Mouse (Mus musculus): ENCODE data around the gene Gm20388.

The Gm20388 gene

DNA sequence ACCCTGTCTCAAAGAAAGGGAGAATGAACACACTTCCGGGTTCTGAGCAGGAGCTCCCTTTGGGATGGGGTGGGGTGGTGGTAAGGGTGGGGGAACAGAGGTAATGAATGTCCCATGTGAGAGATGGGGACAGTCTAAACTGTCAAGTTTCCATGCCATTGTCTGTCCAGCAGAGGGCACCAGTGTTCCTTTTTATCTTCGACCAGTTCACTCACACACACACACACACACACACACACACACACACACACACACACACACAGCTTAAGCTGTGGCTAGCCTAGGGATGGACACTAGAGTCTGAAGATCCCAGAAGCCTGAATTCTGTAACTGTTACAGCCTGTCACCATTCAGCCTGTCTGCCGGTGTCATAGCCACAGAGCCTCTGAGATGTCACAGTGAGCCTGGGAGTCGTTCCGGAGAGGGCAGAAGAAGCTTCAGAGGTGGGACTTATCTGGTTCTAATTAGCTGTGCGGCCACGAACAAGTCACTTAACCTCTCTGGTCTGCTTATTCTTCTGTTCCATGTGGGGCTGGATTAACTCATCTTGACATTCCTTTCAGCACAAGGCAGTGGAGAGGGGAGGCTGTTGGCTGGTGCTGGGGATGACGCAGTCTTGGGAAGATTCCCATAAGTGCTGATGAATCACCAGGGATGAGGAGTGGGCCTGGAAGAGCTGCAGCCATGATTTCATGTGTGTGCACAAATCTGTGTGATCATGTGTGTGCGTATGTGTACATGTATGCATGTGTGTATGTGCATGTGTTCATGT lies 910.9 kb downstream of the Gm20388 start:
- peak in 1 of 2 experiments; percentile 26 for DNase-seq (ENCODE audit: low spot score in 2 of 2)

DNA sequence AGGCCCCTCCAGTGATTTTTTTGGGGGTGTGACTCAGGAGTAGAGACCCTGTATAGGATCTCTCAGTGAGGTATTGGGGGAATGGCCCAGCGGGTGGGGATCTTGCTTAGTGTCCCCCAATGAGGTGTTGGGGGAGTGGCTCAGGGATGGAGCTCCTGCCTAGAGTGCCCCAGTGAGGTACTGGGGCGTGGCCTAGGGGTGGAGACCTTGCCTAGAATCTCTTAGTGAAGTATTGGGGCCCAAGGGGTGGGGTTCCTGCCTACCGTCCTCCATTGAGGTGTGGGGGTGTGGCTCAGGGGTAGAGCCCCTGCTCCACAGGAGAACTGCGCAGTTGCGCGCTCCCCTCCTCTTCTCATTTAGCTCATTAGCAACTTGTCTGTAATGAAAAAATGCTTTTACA lies 912.7 kb downstream of the Gm20388 start:
- DNase-seq (ENCODE audit: low spot score in 2 of 2) = no peak

DNA sequence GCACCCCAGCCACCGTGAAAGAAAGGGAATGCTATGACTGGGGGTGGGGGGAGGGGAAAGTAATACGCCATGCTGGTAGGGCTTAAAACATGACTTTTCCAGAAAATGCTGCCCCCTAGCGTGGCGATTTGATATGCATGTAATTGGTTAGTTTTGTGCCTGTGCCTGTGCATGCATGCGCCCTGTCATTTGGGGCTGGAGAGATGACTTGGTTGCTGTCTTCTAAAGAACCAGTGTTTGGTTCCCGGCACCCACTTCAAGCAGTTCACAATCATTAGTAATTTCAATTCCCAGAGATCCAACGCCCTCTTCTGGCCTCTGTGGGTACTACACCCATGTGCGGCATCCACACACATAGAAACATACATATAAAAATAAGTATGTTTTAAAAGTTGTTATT lies 913.2 kb downstream of the Gm20388 start:
- DNase-seq (ENCODE audit: low spot score in 2 of 2) = no peak

DNA sequence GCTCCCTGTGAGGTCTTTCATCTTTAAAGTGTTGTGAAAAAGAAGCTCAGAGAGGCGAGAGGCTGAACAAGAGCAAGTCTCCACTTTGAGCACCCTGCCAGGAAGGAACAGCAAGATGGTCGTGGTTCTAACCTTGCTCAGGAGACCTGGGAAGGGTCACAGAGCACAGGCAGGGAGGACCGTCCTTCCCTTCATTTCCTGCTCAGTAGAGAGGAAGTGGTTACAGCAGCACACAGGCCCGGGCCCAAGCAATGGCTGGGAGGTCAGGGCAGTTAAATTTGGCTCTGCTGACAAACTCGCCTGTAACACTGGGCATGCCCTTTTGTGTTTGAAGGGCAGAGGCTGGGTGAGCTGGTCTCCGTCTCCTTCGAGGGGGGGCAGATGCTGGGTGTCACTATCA lies 914.0 kb downstream of the Gm20388 start:
- DNase-seq (ENCODE audit: low spot score in 2 of 2) = no peak

DNA sequence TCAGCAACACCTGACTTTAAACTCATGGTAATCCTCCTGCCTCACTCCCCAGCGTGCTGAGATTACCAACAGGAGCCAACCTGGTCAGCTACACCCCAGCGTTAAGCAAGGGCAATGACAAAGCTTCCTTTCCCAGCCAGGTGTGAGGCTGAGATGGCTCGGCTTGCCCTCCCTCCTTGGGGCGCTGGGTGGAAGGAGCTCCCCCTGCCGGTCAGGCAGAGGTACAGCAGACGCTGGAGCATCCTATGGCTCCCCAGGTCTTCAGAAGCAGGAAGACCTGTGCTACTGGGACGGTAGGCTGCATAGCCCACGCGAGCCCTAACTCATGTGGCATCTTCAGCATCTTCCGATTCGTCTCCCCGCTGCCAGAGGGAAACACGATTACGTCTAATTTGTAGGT lies 917.6 kb downstream of the Gm20388 start:
- DNase-seq (ENCODE audit: low spot score in 2 of 2) = peak; percentile 24 to 57

DNA sequence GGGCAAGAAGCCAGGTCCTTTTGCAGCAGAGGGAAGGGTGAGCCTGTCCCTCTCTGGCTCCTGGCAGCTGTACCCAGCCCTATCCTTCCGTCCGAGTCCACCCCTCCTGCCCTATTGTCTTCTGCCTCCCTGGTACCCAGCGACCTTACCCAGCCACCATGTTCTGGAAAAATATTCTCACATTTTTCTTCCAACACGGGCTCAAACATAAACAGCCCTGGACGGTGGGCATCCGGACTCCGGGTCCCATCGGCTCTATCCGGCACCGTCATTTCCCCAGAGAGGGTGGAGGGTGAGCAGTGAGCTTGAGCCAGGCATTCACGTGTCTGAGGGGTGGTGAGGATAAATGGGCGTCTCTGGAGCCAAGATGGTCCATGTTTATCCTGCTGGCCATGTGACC lies 920.0 kb downstream of the Gm20388 start:
- no peak for DNase-seq (ENCODE audit: low spot score in 2 of 2)

DNA sequence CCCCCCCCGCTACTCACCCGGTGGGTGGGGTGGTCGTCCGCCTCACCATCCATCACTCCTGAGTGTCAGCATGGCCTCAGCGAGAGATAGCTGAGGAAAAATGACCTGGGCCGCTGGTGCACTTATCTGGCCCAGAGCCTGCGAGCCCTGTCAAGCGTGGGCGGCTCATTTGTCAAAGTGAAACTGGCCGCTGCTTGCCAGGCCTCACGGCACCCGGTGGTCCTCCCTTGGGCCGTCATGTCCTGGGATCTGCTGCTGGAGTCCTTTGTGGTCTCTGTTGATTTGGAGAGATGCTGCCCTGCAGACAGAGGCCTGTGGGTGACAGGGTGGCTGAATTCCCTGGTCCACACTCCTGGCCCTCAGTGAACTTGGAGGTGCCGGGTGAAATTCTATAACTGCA lies 921.4 kb downstream of the Gm20388 start:
- DNase-seq (ENCODE audit: low spot score in 2 of 2) = no peak

DNA sequence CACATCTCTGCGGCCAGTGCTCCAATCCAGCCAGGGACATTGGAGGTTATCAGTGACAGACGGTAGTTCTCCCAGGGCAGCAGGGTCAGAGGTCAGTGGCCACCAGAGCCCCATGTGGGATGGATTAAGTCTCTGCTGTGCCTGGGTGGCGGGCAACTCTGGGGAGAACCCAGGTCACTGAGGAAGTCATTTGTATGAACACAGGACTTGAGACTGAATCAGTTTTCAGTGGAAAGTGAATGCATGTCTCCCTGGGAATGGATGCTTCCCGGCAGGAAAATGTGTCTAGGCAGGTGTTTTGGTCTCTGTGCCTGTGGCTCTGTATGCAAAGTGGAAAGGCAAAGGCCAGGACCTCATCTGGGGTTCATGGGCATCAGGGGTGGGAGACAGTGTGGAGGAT lies 922.6 kb downstream of the Gm20388 start:
- DNase-seq (ENCODE audit: low spot score in 2 of 2) = no peak

DNA sequence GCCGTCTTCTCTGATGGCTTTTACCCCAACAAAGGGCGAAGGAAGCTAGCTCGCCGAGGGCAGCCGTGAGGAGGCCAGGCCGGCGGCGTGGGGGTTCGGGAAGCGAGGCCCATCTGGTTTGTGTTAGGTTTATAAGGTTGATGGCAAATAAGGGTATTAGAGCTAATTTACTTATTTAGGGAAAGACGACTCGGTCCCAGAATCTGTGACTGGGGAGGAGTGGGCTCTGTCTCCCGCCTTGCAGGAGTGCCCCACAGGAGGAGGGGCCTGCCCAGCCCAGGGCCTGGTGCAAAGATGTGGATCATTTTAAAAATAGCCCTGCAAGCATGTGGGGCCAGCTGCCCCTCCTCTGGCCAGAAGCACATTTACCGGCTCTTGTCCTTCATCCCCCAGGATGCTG lies 928.4 kb downstream of the Gm20388 start:
- DNase-seq (ENCODE audit: low spot score in 2 of 2) = no peak

DNA sequence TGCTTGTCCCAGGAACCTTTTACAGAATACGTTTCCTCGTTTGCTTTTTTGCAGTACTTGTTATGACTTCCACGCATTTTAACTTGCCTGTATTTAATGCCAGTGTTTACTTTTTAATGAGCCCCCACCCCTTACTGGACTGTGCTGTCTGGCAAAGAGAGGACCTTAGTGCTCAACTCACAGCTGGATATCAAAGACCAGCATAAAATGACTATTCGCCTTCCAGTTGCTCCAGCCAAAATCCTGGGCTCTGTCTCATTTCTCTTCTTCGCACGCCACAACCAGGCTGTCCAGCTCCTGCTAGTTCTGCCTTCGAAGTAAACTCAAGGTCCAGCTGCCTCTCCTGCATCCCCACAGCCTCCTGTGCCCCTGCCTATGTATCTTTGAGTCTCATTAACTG lies 932.4 kb downstream of the Gm20388 start:
- no peak for DNase-seq (ENCODE audit: low spot score in 2 of 2)

DNA sequence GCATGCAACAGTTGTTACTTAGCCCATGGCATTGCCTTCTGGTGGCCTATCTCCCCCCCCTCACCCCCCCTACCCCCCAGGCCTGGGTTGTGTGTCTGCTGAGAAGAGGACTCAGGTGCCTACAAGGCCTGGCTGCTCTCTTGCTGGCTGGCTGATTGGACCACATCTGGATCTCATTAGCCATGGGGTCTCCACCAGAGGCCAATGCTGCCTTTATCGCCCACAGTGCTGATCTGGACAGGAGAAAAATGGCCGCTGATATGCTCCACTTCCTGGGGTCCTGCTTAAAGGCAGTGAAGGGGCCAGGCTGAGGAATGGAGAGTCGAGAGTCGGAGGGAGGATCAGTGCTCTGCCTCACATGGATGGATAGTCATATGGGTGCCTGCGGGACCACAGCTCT lies 935.4 kb downstream of the Gm20388 start:
- no peak for DNase-seq (ENCODE audit: low spot score in 2 of 2)

DNA sequence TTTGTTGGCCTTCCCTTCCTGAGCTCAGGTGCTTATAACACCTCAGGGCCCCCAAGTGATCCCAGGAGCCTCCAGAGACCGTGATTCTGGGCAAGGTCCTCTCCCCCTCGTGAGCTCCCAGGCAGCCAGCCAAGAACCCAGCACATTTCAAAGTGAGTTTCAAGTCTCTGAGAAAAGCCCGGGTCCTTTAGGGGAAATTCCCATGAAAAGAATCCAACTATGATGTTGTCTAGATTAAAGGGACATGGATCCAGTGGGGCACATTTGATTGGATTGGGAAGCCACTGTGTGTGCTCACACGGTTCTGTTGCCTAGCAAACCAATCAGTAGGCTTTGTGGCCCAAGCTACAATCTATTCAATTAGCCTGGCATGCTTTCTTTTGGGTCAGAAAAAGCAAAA lies 936.6 kb downstream of the Gm20388 start:
- DNase-seq (ENCODE audit: low spot score in 2 of 2) = no peak

DNA sequence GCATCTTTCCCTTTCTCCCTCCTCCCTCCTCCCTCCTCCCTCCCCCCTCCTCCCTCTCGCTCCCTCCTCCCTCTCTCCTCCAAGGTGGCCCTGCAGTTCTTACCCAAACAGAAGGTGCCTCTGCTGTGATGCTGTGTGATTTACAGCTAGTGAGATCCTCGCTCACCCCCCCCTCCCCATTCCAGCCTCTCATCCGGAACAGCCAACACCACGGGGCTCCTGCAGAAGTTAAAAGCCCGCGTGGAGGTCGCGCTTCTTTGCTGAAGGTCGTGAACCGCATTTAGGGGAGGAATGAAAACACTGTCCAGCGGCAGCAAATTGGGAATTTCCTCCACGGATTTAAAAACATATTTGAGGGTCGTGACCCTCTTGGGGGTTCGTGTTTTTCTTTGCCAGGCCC lies 937.1 kb downstream of the Gm20388 start:
- DNase-seq (ENCODE audit: low spot score in 2 of 2) = no peak

DNA sequence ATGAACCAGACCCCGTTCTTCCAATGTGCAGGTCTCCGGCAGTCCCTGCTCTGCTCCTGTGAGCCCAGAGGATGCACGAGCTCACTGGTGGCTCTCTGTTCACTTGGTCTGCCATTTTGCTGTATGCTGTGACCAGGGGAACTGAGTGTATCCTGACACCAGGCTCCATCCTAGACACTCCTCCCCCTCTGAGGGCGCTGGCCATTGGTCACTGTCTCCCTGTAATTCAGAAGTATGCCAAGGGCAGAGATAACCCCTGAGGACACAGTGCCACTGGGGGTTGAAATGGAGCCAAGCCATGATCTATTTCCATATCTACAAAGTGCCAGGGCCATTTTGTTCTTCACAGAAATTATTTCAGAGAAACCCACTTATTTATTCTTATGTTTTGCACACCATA lies 937.8 kb downstream of the Gm20388 start:
- DNase-seq (ENCODE audit: low spot score in 2 of 2) = no peak

DNA sequence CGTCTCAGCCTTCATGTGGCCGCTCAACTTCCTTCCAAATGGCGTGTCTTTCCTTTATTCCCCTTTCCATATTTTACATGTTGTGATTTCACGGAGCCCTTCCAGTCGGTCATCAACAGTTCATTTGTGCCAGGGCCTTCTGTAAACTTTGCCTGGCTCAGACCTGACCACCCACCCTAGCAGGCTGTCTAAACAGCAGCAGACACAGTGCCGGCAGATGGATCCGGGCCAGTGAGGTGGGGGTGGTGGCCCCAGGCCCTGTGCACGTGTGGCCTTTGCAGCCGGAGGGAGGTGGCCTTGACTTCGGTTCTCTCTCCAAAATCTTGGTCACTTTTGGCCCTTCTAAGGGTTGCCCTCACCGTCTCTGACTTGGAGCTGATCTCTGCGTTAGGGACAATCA lies 940.8 kb downstream of the Gm20388 start:
- no peak for DNase-seq (ENCODE audit: low spot score in 2 of 2)

DNA sequence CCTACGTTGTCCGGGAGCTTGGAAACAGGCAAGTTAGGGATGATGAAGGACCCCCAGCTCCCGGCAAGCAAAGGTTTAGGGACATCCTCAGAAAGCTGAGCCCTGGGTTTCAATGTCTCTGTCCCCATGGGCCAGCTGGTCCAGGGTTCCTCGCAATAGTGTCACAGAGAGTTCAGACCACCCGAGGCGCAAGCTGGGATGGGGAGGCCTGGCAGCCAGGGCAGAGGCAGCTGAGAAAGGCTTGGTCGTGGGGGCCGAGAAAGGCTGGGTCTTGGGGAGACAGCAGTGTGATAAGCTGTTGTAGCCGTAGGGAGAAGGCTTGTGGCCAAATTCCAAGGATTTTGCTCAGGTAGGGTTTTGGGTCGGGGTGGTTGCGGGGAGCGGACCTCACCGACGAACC lies 949.2 kb downstream of the Gm20388 start:
- no peak for DNase-seq (ENCODE audit: low spot score in 2 of 2)

DNA sequence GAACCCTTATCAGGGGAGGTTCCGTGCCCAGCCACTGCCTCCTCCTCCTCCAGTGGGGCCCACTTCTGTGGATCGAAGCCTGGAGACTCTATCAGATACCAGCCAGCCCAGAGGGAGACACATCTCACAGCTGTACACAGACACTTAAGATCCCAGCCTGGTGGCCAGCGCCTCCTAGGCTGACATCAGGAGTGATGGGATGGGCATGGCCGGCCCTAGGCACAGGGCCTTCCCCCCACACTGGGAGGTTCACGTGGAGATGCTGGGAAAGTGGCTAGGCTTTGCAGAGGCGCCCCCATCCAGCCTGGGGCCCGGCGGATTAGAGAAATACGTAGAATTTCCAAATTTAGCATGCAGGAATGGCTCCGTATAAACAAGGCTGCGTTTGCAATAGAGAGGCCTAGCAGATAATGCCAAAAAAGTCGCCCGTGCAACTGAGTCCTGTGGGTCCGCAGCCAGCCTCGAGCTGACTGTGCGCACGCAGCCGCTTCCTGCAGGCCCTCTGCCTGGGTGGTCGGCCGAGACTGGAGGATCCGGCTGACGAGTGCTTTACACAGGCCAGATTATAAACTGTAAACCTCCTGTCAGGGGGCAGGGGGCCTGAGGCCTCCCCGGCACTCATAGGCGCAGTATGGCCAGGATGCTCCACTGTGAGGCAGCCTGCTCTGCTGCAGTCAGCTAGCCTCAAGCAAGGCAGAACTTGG lies 949.9 kb downstream of the Gm20388 start:
- DNase-seq (ENCODE audit: low spot score in 2 of 2) = no peak

DNA sequence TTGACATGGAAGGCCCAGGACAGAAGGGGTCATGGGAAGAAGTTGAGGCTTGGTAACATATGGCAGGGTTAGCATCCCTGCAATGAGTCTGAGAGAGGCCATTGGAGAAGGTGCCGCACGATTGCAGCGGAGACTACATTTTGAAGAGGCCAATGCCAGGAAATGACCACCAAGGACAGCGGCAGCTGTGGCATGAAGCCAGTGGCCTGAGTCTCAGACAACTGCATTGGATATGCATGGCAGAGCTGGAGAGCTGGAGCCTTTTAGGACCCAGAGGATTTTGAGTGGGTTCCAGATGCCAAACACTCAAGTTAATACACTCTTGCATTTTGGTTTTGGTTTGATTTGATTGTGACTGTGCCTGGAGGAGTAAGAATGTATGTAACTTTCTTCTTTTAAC lies 953.0 kb downstream of the Gm20388 start:
- no peak for DNase-seq (ENCODE audit: low spot score in 2 of 2)

DNA sequence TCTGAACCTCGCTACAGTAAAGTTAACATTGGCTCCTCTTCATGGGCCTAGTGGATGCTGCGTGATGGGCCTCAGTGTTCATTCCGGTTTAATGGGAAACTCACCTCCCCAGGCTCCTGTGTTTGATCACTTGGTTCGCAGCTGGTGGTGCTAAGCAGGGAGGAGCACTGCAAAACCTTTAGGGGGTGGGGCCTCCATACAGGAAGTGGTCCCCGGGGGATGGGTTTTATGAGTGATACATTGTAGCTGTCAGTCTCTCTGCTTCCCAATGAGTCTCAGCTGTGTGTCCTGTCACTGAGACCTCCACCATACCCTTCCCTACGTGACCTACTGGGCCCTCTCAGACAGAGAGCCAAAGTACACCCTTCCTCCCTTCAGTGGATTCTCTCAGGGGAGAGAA lies 956.7 kb downstream of the Gm20388 start:
- DNase-seq (ENCODE audit: low spot score in 2 of 2) = no peak

DNA sequence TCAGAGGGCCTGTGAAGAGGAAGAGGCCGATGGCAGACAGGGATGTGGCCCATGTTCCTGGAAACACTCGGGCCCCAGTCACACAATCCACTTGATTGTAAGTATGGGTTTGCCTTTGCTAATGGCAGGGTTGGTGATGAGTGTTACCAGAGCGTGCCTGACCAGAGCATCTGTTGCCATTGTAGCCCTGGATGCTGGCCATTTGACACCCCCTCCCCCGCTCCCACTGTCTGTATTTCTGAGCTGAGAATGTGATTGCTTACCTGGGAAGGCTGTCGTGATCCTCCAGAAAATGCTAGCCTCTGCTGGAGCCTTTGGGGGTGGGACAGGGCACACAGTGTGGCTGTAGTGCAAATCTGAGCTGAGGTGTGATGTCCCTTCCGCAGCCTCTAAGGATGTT lies 962.0 kb downstream of the Gm20388 start:
- DNase-seq (ENCODE audit: low spot score in 2 of 2) = no peak

DNA sequence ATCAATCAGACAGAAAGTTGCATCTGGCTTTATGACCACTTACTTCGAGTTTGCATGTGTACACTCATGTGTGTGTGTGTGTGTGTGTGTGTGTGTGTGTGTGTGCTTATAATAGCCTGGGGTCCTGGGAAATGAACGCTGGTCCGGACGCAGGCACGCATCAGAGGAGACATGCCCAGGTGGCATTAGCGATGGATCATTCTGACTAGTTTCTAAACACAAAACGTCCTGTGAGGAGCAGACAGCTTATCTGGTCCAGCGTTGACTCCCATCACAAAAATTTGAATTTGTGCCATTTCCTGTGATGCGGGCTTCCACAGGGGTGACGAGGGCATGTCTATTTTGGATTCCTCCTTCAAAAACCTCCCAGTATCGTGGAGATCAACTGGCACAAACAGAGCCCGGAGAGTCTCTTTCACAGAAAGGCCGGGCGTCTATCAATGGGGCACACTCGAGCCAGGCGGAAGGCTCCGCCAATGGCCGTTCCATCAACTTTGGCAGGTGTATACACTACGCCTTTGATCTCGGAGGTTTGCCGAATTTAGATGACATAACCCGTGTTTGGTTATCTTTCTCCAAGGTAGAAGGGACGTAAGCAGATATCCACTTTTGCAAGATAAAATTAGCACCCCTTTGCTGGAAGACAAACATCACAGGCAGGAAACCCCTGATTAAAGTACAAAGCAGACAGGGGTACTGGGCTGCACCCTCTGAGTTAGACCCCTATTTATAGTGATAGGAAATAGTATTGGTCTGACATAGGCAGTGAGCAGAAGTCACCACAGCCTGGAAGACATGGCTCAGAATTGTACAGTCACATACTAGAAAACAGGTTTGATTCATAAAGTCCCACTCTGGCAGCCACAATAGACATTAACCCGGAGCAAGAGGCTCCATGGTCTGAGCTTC lies 965.6 kb downstream of the Gm20388 start:
- DNase-seq (ENCODE audit: low spot score in 2 of 2) = no peak

DNA sequence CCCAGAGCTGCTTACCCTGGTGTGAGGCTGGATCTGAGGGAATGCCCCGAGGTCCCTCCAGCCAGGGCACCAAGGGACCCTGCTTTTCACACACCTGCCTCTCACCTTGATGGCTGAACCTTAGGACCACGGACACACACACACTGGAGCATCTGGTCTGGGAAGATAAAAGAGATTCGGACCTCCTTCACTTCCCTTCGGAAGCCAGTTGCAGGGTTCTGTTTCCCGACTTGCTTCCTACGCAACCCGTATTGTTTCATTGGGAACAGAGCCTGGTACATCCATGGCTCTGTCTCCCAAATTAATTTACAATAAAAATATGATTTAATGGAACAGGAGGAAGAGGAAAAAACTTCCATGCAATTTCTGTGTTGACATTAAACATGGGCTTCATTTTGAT lies 966.4 kb downstream of the Gm20388 start:
- no peak for DNase-seq (ENCODE audit: low spot score in 2 of 2)

DNA sequence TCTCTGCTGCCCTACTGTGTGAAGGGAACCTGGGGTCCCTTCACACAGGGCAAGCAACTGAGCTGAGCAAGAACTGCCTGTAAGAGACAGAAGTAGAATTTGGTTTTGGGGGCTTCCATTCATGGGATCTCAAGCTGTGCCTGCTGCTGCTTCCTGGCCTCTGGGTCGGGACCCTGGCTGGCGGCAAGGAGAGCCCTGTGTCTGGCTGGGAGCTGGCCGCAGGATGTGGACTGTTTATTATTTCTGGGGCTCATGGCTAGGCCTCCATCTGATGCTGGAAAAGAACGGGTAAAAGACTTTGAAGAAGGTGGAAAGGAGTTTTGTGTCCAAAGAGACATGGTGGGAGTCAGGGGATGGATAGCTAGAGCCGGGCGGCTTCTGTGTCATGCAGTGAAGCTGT lies 969.3 kb downstream of the Gm20388 start:
- no peak for DNase-seq (ENCODE audit: low spot score in 2 of 2)
